Mouse (Mus musculus): Measurements from ENCODE around the gene Jpt2.

The Jpt2 gene

DNA sequence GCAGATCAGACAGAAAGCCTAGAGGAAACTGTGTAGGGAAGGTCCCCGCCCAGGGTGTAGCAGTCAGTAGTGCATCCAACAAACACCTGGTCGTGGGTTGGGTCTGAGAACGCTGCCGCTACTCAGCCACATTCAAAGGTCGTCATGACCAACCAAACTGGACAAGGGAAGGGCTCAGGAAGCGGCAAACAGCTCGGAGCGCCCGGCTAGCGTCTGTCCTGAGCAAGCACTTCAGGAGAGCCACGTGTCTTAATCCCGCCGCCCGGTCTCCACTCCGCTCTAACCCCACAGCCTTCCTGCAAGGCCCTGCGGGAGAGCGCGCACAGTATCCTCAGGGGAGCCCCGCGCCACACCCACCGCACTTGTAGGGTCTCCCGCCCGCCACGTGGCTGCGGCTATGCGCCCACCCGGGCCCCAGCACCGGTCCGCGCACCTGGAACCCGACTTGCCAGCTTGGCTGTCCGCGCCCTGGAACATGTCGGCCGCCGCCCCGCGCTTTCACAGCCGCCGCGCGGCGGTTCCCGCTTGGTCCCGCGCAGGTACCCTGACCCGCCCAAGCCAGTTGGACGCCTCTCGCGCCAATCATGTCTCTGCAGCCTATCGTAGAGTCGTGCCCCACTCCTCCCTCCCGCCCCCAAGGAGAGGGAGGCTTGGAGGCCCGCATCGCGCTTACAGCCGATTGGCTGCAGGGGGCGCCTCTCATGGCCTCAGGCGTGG, at the start of gene Jpt2:
TSS of gene Jpt2 (minus strand) at position 555 of the 717 bp plus-strand sequence.
- ChIA-PET CTCF (interaction anchor here in 2 of 4 experiments (0.6 to 2.5 kb wide), 8 partner anchors 8 to 336 kb away, joined by 3 to 10 read pairs (median 3); partner anchors contain the start of genes Cramp1l (in 1 of the 2) and Mapk8ip3 (in 1 of the 2)), POLR2A (interaction anchor here (0.5 to 8.0 kb wide), 82 partner anchors 8 to 547 kb away, joined by 3 to 92 read pairs (median 4); partner anchors contain the start of genes Eme2 (in 3 of the 4), Fahd1 (in 3 of the 4), Mapk8ip3 (in 3 of the 4) and Mrps34 (in 3 of the 4))

DNA sequence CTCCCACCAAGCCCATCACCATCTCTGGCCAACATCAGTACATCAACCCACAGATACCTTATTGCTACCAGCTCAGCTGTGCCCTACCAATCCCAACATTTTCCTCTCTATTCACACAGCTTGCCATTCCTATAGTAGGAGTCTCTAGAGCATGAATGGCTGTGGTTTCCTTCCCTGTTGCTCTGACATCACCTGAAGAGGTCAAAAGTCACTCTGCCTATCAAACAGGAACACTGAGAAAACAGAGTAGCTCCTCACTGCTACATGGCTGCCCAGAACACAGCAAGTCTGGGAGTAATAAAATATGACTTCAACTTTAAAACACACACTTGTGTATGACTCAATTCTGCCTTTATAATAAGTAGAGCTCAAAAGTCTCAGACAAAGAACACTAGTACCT, 47.0 kb upstream of the Jpt2 start:
- ChIA-PET POLR2A (interaction anchor here in 2 of 4 experiments (1.2 to 1.4 kb wide), 2 partner anchors 24 to 70 kb away, joined by 4 read pairs; no protein-coding TSS in a partner anchor), CTCF (interaction anchor here in 1 of 4 experiments (1.3 kb wide), 1 partner anchor 9 kb away, joined by 5 read pairs; no protein-coding TSS in a partner anchor)

DNA sequence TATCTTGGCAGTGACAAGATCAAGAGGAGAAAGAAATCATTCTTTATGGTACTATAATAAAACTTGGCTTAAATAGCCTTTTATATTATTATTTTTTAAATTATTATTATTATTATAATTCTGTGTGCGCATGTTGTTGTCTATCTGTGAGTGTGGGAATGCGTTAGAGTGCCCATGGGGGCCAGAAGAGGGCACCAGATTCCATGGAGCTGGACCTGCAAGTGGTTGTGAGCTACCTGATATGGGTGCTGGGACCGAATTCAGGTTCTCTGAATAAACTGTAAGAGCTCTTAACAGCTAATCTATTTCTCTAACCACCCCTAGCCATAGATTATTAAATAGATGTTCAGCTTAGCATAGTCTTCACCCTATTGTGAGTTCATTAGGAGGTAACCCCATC, 44.6 kb upstream of the Jpt2 start:
- ChIA-PET POLR2A (interaction anchor here in 3 of 4 experiments (0.9 to 2.5 kb wide), 5 partner anchors 10 to 45 kb away, joined by 3 to 7 read pairs (median 6); partner anchors contain the start of genes Cramp1l (in 2 of the 3), Ift140 (in 2 of the 3) and Jpt2 (in 1 of the 3)), CTCF (interaction anchor here in 2 of 4 experiments (0.6 to 1.2 kb wide), 2 partner anchors 12 to 78 kb away, joined by 3 to 4 read pairs; partner anchors contain the start of gene Tmem204 (in 1 of the 2))

DNA sequence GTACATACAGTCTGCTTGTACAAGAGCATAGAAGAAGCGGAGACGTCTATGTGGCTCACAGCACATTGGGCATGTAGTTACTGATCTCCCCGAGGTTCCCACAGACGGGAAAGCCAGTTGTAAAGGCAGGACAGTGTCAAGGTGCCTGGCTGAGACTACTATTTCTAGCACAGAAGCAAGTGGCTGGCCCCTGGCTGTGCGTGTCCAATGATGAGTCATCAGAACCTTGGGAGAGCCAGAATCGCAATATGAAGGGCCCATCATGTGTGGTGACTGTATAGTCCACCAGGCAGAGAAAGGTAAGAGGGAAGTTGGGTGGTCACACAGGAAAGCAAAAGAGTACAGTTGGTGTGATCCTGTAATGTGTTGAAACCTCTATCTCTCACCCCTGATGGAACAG, 34.2 kb upstream of the Jpt2 start:
- CTCF ChIA-PET: interaction anchor here in 1 of 4 experiments (0.6 kb wide), 1 partner anchor 93 kb away, joined by 3 read pairs; no protein-coding TSS in a partner anchor

DNA sequence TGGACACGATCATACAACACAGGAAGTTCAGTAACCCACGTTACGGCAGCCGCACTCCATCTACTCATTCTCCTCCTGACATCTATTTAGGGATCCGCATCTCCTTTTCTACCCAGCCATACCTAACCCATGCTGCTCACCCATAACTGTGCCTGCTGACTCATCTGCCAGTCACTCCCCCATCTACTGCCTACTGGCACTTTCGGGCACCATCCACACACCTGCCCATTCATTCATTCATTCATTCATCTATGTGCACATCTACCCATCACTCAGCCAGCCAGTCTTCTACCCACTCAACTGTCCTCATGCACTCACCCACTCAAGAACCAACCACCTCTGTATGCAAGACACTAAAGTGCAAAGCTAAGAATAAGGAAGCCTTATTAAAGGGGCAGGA, 26.7 kb upstream of the Jpt2 start:
- ChIA-PET POLR2A (interaction anchor here in 2 of 4 experiments (0.7 to 1.7 kb wide), 3 partner anchors 9 to 113 kb away, joined by 3 to 5 read pairs (median 3); partner anchors contain the start of genes Cramp1l (in 1 of the 2) and Ift140 (in 1 of the 2)), CTCF (no interaction called here)

More for the DNA sequence above, 34.2 kb upstream of the Jpt2 start:
- POLR2A ChIA-PET: interaction anchor here in 2 of 4 experiments (0.6 to 2.2 kb wide), 2 partner anchors 8 to 18 kb away, joined by 3 to 5 read pairs; no protein-coding TSS in a partner anchor

DNA sequence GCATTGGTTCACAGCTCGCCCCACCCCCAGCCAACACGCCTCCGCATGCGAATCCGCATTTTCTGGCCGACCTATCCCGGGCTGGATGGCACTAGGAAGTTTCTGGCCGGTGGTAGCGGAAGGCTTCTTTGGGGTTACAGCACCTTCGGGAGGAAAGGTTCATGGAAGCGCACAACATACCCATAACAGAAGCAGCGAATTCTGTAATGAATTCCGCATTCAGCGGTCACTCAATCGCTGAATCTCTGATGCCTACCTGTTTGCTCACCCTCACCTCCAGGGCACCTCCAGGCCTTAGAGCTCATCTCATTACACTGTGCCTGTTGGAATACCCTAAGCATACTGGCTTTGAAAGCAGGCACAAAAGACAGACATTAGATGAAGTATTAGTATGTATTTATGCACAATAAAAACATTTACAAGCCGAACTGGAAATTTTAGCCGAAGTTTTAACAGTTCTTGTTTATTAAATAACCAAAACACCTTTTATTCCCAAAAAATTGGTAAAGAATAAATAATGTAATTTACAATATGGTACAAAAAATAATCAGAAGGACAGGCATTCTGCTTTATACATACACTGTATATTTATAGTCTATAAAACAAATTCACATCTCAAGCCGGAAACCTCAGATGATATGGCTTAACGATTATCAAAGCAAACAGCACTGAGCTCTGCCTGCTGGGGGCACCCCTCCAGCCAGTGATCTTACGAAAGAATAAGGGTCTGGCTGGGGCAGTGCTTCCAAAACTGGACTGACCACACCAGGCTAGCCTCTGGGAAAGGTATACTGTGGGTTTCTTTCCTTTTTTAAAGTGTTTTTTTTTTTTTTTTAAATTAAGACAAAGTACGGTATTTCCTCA, 595 bp upstream of the Jpt2 start:
- CTCF ChIA-PET: interaction anchor here in 2 of 4 experiments (0.6 to 2.5 kb wide), 9 partner anchors 9 to 336 kb away, joined by 3 to 12 read pairs (median 3); partner anchors contain the start of genes Cramp1l (in 1 of the 2) and Mapk8ip3 (in 1 of the 2)
- POLR2A ChIA-PET: interaction anchor here (0.6 to 8.0 kb wide), 72 partner anchors 8 to 482 kb away, joined by 3 to 92 read pairs (median 5); partner anchors contain the start of genes Eme2 (in 3 of the 4), Fahd1 (in 3 of the 4), Mapk8ip3 (in 3 of the 4) and Mrps34 (in 3 of the 4)

DNA sequence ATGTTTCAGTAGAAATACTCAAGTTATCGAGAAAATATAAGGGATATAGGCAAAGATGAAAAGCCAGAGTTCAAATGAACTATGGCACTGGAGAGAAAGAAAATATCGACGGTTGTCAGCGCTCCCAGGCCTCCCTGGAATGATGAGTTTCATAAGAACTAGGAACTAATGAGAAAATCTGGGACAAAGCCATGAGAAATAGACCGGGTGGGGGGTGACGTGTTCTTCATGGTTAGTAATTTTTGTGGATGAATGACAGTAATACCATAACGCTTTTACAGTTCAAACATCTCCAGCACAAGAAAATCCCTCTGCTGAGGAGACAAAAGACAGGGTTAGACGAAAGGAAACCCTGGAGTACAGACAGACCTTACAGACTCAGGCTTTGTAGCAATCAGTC, 1.1 kb downstream of the Jpt2 start:
- POLR2A ChIA-PET: interaction anchor here in 3 of 4 experiments (0.8 to 8.0 kb wide), 31 partner anchors 9 to 548 kb away, joined by 3 to 92 read pairs (median 7); partner anchors contain the start of genes Mapk8ip3 (in 3 of the 3), Eme2 (in 2 of the 3), Mrps34 (in 2 of the 3) and Cramp1l (in 1 of the 3)
- CTCF ChIA-PET: interaction anchor here in 2 of 4 experiments (0.7 to 2.5 kb wide), 2 partner anchors 23 to 150 kb away, joined by 3 to 10 read pairs; partner anchors contain the start of gene Mapk8ip3 (in 1 of the 2)

DNA sequence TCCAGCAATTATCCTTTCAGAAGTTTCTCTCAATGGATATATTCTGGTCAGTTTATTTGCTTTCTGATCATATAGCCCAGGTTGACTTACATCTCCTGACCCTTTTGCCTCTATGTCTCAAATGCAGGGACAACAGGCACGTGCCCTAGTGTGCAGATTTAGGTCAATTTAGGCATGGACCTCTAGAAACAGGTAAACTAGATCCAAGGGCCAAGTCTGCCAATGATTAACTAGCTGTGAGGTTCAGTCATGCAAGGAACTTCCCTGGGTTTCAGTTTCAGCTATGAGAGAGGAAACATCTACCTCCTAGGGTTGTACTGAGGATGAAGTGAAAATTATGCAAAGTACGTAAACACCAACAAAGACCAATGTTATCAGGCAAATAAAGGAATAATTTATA, 7.2 kb downstream of the Jpt2 start:
- ChIA-PET CTCF (interaction anchor here in 1 of 4 experiments (1.2 kb wide), 1 partner anchor 208 kb away, joined by 3 read pairs; no protein-coding TSS in a partner anchor), POLR2A (interaction anchor here in 2 of 4 experiments (0.6 to 9.4 kb wide), 6 partner anchors 8 to 74 kb away, joined by 3 to 92 read pairs (median 3); partner anchors contain the start of genes Jpt2 (in 1 of the 2), Nubp2 (in 1 of the 2) and Spsb3 (in 1 of the 2))

DNA sequence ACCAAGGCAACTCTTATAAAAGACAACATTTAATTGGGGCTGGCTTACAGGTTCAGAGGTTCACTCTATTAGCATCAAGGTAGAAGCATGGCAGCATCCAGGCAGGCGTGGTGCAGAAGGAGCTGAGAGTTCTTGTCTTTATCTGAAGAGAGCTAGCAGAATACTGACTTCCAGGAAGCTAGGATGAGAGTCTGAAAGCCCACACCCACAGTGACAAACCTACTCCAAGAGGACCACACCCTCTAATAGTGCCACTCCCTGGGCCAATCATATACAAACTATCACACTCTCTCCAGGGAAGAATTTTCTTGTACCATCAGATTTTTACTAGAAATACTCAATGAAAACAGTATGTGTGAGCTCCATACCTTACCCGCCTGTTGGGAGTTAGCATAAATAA, 9.8 kb downstream of the Jpt2 start:
- POLR2A ChIA-PET: interaction anchor here (0.7 to 9.4 kb wide), 19 partner anchors 8 to 620 kb away, joined by 3 to 92 read pairs (median 6); partner anchors contain the start of genes Jpt2 (in 3 of the 4), Mapk8ip3 (in 3 of the 4), Cramp1l (in 1 of the 4) and Eme2 (in 1 of the 4)
- CTCF ChIA-PET: interaction anchor here in 2 of 4 experiments (0.6 to 1.4 kb wide), 4 partner anchors 10 to 306 kb away, joined by 3 to 10 read pairs (median 3); partner anchors contain the start of gene Jpt2 (in 1 of the 2)

DNA sequence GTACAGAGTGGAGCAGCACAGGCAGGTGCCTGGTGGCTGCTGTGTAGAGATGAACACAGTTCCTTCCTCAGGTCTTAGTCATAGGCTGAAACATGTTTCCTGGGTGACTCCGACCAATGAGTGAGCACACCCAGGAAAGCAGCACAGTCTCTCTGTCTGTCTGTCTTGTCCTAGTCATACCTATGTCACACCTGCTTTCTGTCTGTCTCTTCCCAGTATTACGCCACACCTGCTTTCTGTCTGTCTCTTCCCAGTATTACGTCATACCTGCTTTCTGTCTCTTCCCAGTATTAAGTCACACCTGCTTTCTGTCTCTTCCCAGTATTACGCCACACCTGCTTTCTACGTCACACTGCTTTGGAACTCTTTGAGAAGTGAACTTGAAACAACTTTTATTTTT, 12.3 kb downstream of the Jpt2 start:
- ChIA-PET POLR2A (interaction anchor here in 3 of 4 experiments (1.0 to 9.4 kb wide), 8 partner anchors 11 to 325 kb away, joined by 3 to 92 read pairs (median 8); partner anchors contain the start of genes Jpt2 (in 2 of the 3) and Mapk8ip3 (in 2 of the 3)), CTCF (no interaction called here)

DNA sequence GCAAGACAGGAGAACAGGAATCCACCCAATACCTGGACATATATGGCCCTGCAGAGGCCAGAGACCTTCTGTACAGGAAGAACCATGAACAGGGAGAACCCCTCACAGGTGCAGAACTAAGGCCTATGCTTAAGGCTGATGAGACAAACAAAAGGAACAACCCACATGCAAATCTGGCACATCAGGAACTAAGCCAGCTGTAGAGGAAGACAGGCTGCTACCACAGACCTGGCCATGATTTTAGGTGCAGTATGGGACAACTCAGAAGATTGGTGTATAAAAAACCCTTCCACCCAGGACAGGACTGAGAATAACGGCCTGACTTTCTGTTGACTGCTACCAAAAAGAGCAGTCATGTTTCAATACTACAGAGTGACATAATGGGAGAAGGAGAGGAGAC, 16.9 kb downstream of the Jpt2 start:
- ChIA-PET POLR2A (interaction anchor here in 2 of 4 experiments (1.5 to 9.4 kb wide), 4 partner anchors 8 to 17 kb away, joined by 3 to 92 read pairs (median 6); partner anchors contain the start of gene Jpt2 (in 2 of the 2)), CTCF (interaction anchor here in 1 of 4 experiments (1.1 kb wide), 1 partner anchor 15 kb away, joined by 3 read pairs; no protein-coding TSS in a partner anchor)

DNA sequence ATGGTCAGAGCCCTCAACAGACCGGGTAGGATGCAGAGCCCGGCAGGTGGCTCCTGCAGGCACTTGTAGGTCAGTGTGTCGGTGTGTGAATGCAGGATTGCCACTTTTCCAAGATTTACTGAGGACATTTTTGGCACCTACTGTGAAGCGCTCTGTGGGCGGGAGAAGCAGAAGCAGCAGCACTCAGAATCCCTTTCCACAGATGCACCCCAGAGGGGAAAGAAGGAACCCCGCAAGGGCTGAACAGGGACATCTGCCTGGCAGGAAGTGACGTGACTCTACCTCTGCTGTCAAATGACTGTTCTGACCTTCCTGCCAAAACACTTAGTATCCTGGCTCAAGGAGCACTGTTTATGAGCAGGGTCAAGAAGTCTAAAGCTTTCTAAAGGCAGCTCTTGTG, 17.5 kb downstream of the Jpt2 start:
- POLR2A ChIA-PET: interaction anchor here in 3 of 4 experiments (0.7 to 1.8 kb wide), 7 partner anchors 8 to 297 kb away, joined by 3 to 7 read pairs (median 3); partner anchors contain the start of genes Gnptg (in 1 of the 3), Jpt2 (in 1 of the 3) and Tsr3 (in 1 of the 3)
- CTCF ChIA-PET: interaction anchor here (0.6 to 1.1 kb wide), 5 partner anchors 8 to 18 kb away, joined by 3 read pairs; partner anchors contain the start of gene Jpt2 (in 1 of the 4)

DNA sequence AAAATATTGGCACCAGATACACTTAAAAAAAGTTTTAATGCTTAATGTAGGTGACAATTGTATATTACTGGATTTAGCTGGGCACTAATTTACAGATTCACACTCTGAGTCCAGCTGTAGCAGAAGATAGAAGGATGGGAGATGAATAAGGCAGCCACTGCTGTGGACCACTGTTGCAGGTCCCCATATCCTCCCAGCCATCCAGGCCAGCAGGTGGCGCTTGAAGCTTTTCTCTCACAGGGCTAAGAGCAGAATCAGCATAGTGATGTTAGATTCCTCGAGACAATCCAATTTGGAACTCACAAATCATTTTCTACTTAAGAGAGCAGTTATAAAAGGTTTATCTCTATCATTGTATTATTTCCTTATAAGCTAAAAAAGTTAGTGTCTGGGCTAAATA, 18.0 kb downstream of the Jpt2 start:
- POLR2A ChIA-PET: interaction anchor here in 3 of 4 experiments (0.7 to 1.8 kb wide), 7 partner anchors 9 to 297 kb away, joined by 3 to 7 read pairs (median 3); partner anchors contain the start of genes Gnptg (in 1 of the 3), Jpt2 (in 1 of the 3) and Tsr3 (in 1 of the 3)
- CTCF ChIA-PET: interaction anchor here (0.6 to 1.1 kb wide), 8 partner anchors 9 to 296 kb away, joined by 3 to 5 read pairs (median 3); partner anchors contain the start of genes Jpt2 (in 1 of the 4) and Tmem204 (in 1 of the 4)

DNA sequence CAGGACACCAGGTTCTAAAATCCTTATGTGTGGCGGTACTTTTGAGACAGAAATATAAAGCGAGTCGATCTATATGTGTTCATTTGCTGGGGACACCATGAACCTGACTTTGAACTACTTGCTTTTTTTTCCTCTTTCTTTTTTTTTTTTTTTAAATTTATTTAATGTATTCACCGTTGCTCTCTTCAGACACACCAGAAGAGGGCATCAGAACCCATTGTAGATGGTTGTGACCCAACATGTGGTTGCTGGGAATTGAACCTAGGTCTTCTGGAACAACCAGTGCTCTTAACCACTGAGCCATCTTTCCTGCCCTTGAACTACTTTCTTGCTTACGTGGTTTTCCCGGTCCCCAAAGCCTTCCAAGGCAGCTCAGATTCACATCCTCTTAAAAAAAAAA, 23.2 kb downstream of the Jpt2 start:
- ChIA-PET CTCF (interaction anchor here in 3 of 4 experiments (0.6 to 2.0 kb wide), 7 partner anchors 19 to 113 kb away, joined by 3 to 10 read pairs (median 4); partner anchors contain the start of genes Fahd1 (in 1 of the 3) and Jpt2 (in 1 of the 3)), POLR2A (interaction anchor here in 3 of 4 experiments (0.6 to 7.6 kb wide), 45 partner anchors 8 to 881 kb away, joined by 3 to 51 read pairs (median 4); partner anchors contain the start of genes Jpt2 (in 3 of the 3), Cramp1l (in 2 of the 3), Ift140 (in 2 of the 3) and Meiob (in 2 of the 3))

DNA sequence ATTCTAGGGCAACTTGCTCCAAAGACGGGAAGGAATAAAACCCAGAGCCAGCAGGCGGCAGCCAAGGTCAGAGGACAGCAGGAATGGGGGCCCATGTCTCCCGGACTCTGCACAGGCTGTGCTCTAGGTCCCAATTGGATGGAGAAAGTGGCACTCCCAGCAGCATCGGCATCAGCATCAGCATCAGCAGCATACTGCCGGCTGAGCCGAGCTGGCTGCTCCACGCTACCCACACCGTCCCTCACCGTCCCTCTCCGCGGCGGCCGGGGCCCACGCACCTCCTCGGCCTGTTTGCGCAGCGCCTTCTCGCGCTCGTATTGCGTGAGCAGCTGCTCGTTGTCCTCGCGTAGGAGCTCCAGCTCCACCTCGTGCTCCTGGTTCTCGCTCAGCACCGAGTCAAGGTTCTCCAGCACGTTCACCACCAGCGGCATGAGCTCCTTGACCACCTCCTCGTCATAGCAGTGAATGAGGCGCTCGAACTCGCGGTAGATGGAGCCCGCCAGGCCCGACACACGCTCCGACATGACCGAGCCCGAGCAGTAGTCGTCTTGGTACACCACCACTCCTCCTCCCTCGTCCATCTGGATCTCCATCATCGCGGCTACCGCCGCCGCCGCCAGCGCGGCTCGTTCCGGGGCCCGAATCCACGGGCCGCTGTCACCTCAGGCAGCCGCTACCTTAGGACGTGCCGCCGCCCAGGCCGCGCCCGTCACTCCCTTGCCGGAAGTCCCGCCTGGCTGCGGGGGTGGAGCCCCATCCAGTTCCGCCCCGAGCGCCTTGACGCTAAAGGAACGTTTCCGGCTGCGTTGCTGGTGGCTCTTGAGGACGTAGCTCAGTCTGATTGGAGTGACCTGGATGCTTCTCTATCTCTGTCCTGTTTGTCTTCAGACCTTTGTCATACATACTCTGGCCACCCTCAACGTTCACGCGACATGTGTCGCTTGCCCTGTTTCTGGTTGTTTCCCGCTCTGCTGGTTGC, 23.9 kb downstream of the Jpt2 start, which contains the start of gene Mapk8ip3:
TSS of gene Mapk8ip3 (minus strand) at position 719 of the 979 bp plus-strand sequence.
- POLR2A ChIA-PET: interaction anchor here (0.5 to 7.6 kb wide), 54 partner anchors 9 to 458 kb away, joined by 3 to 51 read pairs (median 4); partner anchors contain the start of genes Jpt2 (in 3 of the 4), Cramp1l (in 2 of the 4), Ift140 (in 2 of the 4) and Meiob (in 2 of the 4)
- CTCF ChIA-PET: interaction anchor here in 3 of 4 experiments (0.6 to 2.0 kb wide), 10 partner anchors 20 to 581 kb away, joined by 3 to 10 read pairs (median 4); partner anchors contain the start of genes Fahd1 (in 1 of the 3) and Jpt2 (in 1 of the 3)

Measured in embryonic stem cell, embryonic (primary cell).